Mouse (Mus musculus) retina, embryonic 14.5 days (tissue): ENCODE results near the gene Sypl2.

Experiments used
- DNase-seq: peaks from one replicate; pipeline ENCODE4 v3.0.0-alpha.2; 2015; ENCODE audit warnings: low spot score

Gene Sypl2

GRCm38 (mm10) chr3:108205601-108206000, 20.8 kb downstream of the Sypl2 start:
- no peak for DNase-seq

- no peak for DNase-seq
These were observed 22.0 kb downstream of the Sypl2 start for GRCm38 (mm10) chr3:108204470-108204869.

- DNase-seq, result peak; percentile 85
These were observed 22.7 kb downstream of the Sypl2 start for GRCm38 (mm10) chr3:108203621-108204325.

GRCm38 (mm10) chr3:108203212-108203611, 23.2 kb downstream of the Sypl2 start:
- DNase-seq, result no peak

- no peak for DNase-seq
These were observed 23.9 kb downstream of the Sypl2 start for GRCm38 (mm10) chr3:108202506-108202905.

- DNase-seq, result peak; percentile 90
These were observed 25.8 kb downstream of the Sypl2 start, which contains the start of gene Cyb561d1 for GRCm38 (mm10) chr3:108200329-108201323. TSS of gene Cyb561d1 (minus strand) at chr3:108201212.

GRCm38 (mm10) chr3:108199231-108199630, 27.2 kb downstream of the Sypl2 start:
- no peak for DNase-seq

GRCm38 (mm10) chr3:108197066-108197497, 29.4 kb downstream of the Sypl2 start:
- peak; percentile 75 for DNase-seq

GRCm38 (mm10) chr3:108195941-108196590, 30.4 kb downstream of the Sypl2 start:
- DNase-seq, result no peak

- no peak for DNase-seq
These were observed 31.2 kb downstream of the Sypl2 start for GRCm38 (mm10) chr3:108195287-108195686.

GRCm38 (mm10) chr3:108193686-108194085, 32.8 kb downstream of the Sypl2 start:
- DNase-seq, result no peak

GRCm38 (mm10) chr3:108189897-108190296, 36.6 kb downstream of the Sypl2 start:
- DNase-seq, result no peak

- no peak for DNase-seq
These were observed 37.5 kb downstream of the Sypl2 start for GRCm38 (mm10) chr3:108188716-108189490.

- no peak for DNase-seq
These were observed 39.2 kb downstream of the Sypl2 start for GRCm38 (mm10) chr3:108187111-108187795.

- DNase-seq, result peak; percentile 69
These were observed 40.1 kb downstream of the Sypl2 start, which contains the start of gene Amigo1 for GRCm38 (mm10) chr3:108186098-108187047. TSS of gene Amigo1 (plus strand) at chr3:108186335.

- no peak for DNase-seq
These were observed 40.9 kb downstream of the Sypl2 start for GRCm38 (mm10) chr3:108185460-108186097.

GRCm38 (mm10) chr3:108184742-108185141, 41.7 kb downstream of the Sypl2 start:
- DNase-seq, result no peak

- DNase-seq, result no peak
These were observed 45.9 kb downstream of the Sypl2 start for GRCm38 (mm10) chr3:108180514-108180913.
